Mouse (Mus musculus) C2C12 (cell line): ENCODE data around the gene Gm20388. TPM values are rescaled to one million over a fixed set of nuclear protein-coding genes. Genes with fewer than 3 reads are reported as not detected.

Experiments used
- H3K27me3 ChIP-seq: one replicate; pipeline ENCODE4 v1.6.1; 2011; ENCODE audit not compliant: control insufficient read depth, insufficient read depth, insufficient read length
- H3K36me3 ChIP-seq: one replicate; pipeline ENCODE4 v1.6.1; 2011; ENCODE audit not compliant: control insufficient read depth, insufficient read depth
- H3K4me3 ChIP-seq: one replicate; pipeline ENCODE4 v1.5.1; 2011; ENCODE audit warnings: mild to moderate bottlenecking, control low read depth; ENCODE audit not compliant: poor library complexity, insufficient read depth, severe bottlenecking
- H3K79me2 ChIP-seq: one replicate; pipeline ENCODE4 v1.6.1; 2011; ENCODE audit not compliant: control insufficient read depth, insufficient read depth
- H3K79me3 ChIP-seq: one replicate; pipeline ENCODE4 v1.6.1; 2011; ENCODE audit warnings: low read depth, control low read depth
- H3ac ChIP-seq: one replicate; pipeline ENCODE3; 2011; ENCODE audit warnings: low read depth; ENCODE audit not compliant: control insufficient read depth, insufficient read length
- CEBPB ChIP-seq: IDR thresholded peaks from one replicate; pipeline ENCODE4 v1.6.1; 2011; ENCODE audit warnings: low read depth, mild to moderate bottlenecking, control low read depth, moderate library complexity
- CTCF ChIP-seq: IDR thresholded peaks from one replicate; pipeline ENCODE4 v1.5.1; 2011; ENCODE audit not compliant: control insufficient read depth, insufficient read depth, insufficient read length
- FOSL1 ChIP-seq: IDR thresholded peaks from one replicate; pipeline ENCODE4 v1.8.0; 2011; ENCODE audit warnings: mild to moderate bottlenecking, low read length; ENCODE audit not compliant: poor library complexity, insufficient read depth, severe bottlenecking
- MAX ChIP-seq: IDR thresholded peaks from one replicate; pipeline ENCODE4 v1.6.1; 2011; ENCODE audit warnings: mild to moderate bottlenecking, control low read depth
- MYOD1 ChIP-seq: IDR thresholded peaks from one replicate; pipeline ENCODE4 v1.6.1; 2011; ENCODE audit warnings: low read depth; ENCODE audit not compliant: control insufficient read depth, insufficient read length
- MYOG ChIP-seq: IDR thresholded peaks from one replicate; pipeline ENCODE4 v1.6.1; 2011; ENCODE audit not compliant: control insufficient read depth, insufficient read length; ENCODE audit errors: extremely low read depth
- USF1 ChIP-seq: IDR thresholded peaks from one replicate; pipeline ENCODE4 v1.6.1; 2011; ENCODE audit warnings: low read depth, mild to moderate bottlenecking, control low read depth, moderate library complexity
- polyA plus RNA-seq: library from polyadenylated mRNA; unstranded; fragments of >200 nt; fragmentation: generic; extraction: Trizol; gene quantifications from one replicate; pipeline ENCODE4 v1.2.1, GENCODE M21; 2012; ENCODE audit warnings: missing spikeins

Gm20388 gene
- polyA plus RNA-seq, 1 experiment, result 15.0 TPM

GRCm38 (mm10) chr8:124240932-124241331 is 4330.3 kb downstream of the Gm20388 start:
- peaks cover 98% of the 10 kb centered on the region for H3K79me2 ChIP-seq
- TF ChIP-seq CEBPB (no peak), CTCF (no peak), MYOD1 (no peak), MYOG (no peak), MAX (no peak), FOSL1 (no peak), USF1 (no peak)
- peaks cover 51% of the 10 kb centered on the region for H3K79me3 ChIP-seq
- no peak overlapping the region for H3K4me3 ChIP-seq
- H3K36me3 ChIP-seq, result peaks cover 5% of the 10 kb centered on the region
- H3K27me3 ChIP-seq, result no peaks in the 10 kb centered on the region
- no peak overlapping the region for H3ac ChIP-seq

GRCm38 (mm10) chr8:124242208-124242607 is 4331.6 kb downstream of the Gm20388 start:
- no peaks in the 10 kb centered on the region for H3K27me3 ChIP-seq
- H3K4me3 ChIP-seq, result no peak overlapping the region
- peaks cover 45% of the 10 kb centered on the region for H3K79me3 ChIP-seq
- H3ac ChIP-seq, result no peak overlapping the region
- TF ChIP-seq MYOG (no peak), CEBPB (no peak), FOSL1 (no peak), CTCF (no peak), MYOD1 (no peak)
- peaks cover 98% of the 10 kb centered on the region for H3K79me2 ChIP-seq
- H3K36me3 ChIP-seq, result peaks cover 10% of the 10 kb centered on the region

DNA sequence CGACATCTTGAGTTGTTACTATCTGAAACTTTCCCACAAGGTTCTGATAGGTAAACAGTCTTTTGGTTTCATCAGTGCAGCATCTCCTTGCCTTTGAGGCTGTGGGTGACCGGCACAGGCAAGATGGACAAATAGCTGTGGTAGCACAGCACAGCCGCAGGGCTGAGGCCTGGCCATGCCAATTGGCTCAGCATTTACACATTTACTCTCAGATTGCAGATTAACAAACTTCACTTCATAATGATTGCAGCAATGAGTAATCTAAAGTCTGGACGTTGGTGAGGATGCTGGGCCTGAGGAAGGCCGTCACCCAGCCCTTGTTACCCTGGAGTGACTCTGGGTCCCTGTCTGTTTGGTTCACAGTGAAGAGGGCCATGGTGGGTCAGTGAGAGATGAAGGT is 4332.3 kb downstream of the Gm20388 start:
- Histone ChIP-seq H3ac (no peak overlapping the region), H3K27me3 (no peaks in the 10 kb centered on the region), H3K79me2 (peaks cover 98% of the 10 kb centered on the region), H3K4me3 (no peak overlapping the region), H3K79me3 (peaks cover 41% of the 10 kb centered on the region), H3K36me3 (peaks cover 12% of the 10 kb centered on the region)
- no peak for TF ChIP-seq MAX
- no peak for TF ChIP-seq CEBPB
- no peak for TF ChIP-seq USF1
- TF ChIP-seq MYOG, result no peak
- TF ChIP-seq CTCF, result no peak
- TF ChIP-seq MYOD1, result no peak
- no peak for TF ChIP-seq FOSL1

GRCm38 (mm10) chr8:124247581-124247980 is 4336.9 kb downstream of the Gm20388 start:
- no peaks in the 10 kb centered on the region for H3K27me3 ChIP-seq
- H3ac ChIP-seq, result no peak overlapping the region
- H3K36me3 ChIP-seq, result peaks cover 12% of the 10 kb centered on the region
- no peak overlapping the region for H3K4me3 ChIP-seq
- peaks cover 30% of the 10 kb centered on the region for H3K79me3 ChIP-seq
- peaks cover 96% of the 10 kb centered on the region for H3K79me2 ChIP-seq
- TF ChIP-seq CTCF, result no peak
- no peak for TF ChIP-seq MYOG
- no peak for TF ChIP-seq MAX
- TF ChIP-seq MYOD1, result no peak
- TF ChIP-seq CEBPB, result no peak
- TF ChIP-seq FOSL1, result no peak
- TF ChIP-seq USF1, result no peak

GRCm38 (mm10) chr8:124248688-124249087 is 4338.0 kb downstream of the Gm20388 start:
- no peaks in the 10 kb centered on the region for H3K27me3 ChIP-seq
- peaks cover 93% of the 10 kb centered on the region for H3K79me2 ChIP-seq
- TF ChIP-seq FOSL1, result no peak
- no peak for TF ChIP-seq MYOG
- TF ChIP-seq MAX, result no peak
- no peak for TF ChIP-seq CTCF
- no peak for TF ChIP-seq MYOD1
- H3ac ChIP-seq, result no peak overlapping the region
- H3K4me3 ChIP-seq, result no peak overlapping the region
- H3K79me3 ChIP-seq, result peaks cover 24% of the 10 kb centered on the region
- H3K36me3 ChIP-seq, result peaks cover 12% of the 10 kb centered on the region

DNA sequence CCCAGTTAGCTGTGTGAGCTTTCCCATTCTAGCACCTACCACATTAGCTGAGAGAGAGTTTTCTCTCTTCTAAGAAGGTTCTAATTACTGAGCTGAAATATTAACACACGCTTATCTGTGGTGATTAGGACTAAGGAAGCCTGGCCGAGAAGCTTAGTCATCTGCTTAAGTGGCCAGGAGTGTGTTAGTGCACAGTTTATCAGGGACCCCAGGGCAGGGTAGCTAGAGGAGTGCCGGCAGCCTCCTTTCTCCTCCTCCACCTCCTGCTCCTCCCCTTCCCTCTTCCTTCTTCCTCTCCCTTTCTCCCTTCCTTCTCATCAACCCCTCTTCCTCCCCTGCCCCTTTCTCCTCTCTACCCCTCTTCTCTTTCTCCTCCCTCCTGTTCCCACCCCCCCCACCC is 4339.6 kb downstream of the Gm20388 start:
- H3K36me3 ChIP-seq, result peaks cover 11% of the 10 kb centered on the region

More for the DNA sequence above, 4339.6 kb downstream of the Gm20388 start:
- Histone ChIP-seq H3K4me3 (no peak overlapping the region), H3K27me3 (no peaks in the 10 kb centered on the region), H3K79me3 (peaks cover 22% of the 10 kb centered on the region), H3K79me2 (peaks cover 87% of the 10 kb centered on the region), H3ac (no peak overlapping the region)
- no peak for TF ChIP-seq MYOD1
